Mouse (Mus musculus) lung, postnatal 36 days (tissue): Measurements from ENCODE around the gene 4930519P11Rik.
A peak's percentile ranks its signal among the peaks of the same experiment; 100 is the strongest.

Experiments
- DNase-seq: peaks from one replicate; pipeline ENCODE4 v3.0.0; 2022; ENCODE audit warnings: mixed read lengths

4930519P11Rik gene

DNA sequence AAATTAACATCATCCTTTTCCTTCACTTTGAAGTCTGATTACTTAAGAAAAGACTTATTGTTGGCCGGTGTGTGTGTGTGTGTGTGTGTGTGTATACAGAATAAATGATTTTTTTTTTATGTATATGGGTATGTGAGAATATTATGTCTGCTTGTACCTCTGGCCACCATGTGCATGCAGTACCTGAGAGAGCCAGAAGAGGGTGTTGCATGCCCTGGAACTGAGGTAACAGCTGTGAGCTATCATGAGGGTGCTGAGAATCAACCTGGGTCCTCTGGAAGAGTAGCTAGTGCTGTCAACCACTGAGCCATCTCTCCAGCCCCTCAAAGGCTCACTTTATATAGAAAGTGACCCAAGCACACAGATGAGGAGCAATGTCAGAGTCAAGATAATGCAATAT, 31.8 kb downstream of the 4930519P11Rik start:
- DNase-seq, result no peak

DNA sequence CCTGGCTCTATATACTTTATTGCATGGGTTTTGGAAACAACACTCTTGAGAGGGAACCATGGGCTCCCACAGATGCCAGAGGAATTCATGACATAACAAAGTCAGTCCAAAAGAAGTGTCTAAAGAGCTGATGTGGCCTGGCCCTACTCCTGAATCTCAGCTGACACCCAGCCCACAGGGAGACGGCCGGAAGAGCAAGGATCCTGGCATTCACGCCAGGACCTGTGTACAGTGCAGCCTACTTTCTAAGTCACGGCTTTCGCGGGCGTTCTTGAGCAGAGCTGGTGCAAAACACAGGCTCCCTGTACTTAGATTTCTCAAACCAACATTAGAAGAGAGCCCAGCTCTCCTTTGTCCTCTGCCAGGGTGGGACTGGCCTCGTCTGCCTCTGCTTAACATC, 32.7 kb downstream of the 4930519P11Rik start:
- DNase-seq, result peak; percentile 42

DNA sequence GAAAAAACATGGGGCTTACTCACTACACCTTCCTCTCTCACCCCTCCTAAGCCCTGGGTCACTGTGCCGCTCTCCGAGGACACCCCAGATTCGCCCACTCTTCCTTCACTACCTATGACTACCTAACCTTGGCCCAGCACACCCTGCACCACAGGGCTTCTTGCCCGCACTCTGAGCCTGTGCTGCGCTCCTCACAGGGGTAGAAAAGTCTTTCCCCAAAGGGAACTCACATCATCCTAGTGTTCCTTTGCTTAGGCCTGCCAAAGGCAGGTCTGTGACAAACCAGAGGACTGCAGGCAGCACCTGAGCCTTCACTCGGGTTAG, 35.5 kb downstream of the 4930519P11Rik start:
- DNase-seq, result no peak

DNA sequence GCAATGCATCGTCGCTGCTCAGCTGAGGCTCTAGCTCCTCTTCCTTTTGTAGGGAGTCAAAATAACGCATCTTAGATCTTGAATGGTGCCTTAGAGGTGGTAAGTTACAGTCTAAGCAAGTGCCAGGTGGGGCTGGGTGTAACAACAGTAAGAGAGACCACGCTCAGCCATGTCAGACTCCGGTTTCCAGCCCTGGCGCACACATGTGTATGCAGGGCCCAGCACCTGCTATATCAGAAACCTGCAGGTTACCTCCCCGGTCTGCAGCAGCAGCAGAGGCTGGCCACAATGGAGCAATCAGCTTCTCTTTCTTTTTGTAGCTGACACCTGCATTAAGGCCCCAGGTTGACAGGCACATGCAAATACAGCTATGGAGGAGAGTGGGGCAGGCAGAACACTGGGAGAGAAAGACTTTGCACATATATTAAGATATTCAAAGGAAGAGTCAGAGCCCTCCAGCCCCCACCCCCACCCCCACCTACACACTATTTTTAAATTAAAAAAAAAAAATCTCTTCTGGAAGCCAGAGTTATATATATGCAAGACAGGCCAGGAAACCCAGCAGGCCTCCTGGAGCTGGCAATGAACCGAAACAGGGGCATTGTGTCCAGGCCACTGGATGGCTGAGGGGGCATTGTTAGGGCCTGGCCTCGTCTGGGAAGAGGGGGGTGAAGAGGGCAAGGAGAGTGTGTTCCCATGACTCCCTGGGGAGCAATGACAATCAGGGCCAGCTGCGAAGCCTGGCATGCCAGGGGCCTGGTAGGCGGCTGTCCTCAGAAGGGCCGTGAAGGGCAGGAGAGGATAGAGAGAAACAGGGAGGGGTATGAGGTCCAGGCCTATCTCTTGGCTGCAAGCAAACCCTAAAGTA, 36.1 kb downstream of the 4930519P11Rik start:
- DNase-seq, result no peak

DNA sequence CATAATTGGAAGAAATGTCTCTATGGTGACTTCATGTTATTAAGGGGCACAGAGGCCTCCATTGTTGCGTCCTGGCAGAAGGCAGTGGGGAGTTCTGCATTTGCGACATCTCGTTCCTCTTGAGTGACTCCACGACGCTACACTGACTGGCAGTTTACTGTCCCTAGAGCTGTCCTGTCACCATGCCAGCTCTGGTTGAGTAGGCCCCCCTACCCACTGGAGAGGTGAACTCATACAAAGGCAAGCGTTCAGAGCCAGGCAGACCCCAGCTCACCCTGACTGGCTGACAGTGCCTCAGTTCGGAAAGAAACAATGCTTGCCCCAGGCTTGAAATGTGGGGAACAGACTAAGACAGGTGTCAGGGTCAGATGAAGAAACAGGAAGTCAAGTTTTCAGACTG, 39.0 kb downstream of the 4930519P11Rik start:
- no peak for DNase-seq

DNA sequence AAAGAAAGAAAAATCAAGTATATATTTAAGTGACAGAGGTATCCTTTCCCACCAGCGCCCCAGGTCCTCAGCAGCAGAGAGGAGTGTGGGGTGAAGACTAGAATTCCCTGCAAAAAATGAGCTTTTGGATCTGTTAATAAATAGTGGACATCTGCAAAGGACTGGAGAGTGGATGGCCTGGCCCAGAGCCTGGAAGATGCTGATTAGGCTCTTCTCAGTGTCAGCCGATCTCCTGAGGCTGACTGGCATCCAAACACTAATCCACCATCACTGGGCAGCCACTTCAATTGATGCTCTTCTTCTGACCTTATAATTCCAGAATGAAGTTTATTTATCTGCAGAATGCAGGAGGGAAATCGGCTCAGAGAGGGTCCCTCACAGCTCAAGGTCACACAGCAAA, 40.2 kb downstream of the 4930519P11Rik start:
- DNase-seq, result no peak

DNA sequence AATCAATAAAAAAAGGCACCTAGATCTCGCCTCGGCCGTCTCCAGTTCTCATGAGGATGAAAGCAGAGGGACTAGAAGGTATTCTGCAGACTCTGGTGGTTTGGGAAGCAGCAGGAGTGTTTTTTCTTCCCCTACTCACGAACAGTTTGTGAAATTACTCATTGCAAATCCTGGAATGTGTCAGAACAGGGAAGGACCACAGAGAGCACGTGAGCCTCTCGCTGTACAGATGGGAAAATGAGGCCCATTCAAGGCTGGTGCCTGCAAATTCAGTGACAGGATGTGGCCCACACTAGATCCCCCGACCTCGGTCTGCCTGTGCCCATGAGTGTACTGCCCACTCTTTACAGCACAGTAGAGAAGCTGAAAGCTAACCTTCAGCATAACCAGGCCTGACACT, 41.3 kb downstream of the 4930519P11Rik start:
- DNase-seq, result no peak

DNA sequence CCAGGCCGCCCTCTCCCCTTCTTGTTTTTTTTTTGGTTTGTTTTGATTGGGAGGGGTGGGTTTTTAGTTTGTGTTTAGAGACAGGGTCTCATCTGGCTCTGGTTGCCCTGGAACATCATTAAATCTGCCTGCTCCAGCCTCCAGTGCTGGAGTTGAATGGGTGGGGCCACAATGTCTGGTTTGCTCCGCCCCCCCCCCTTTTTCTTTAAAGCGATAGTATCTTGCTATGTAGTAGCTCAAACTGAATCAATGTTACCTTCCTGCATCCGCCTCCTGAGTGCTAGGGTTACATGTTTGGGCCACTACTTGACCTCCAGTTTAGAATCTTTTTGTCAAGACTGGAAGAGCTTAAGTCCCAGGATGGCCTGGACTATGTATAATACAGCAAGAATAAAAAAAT, 42.0 kb downstream of the 4930519P11Rik start:
- DNase-seq, result no peak

DNA sequence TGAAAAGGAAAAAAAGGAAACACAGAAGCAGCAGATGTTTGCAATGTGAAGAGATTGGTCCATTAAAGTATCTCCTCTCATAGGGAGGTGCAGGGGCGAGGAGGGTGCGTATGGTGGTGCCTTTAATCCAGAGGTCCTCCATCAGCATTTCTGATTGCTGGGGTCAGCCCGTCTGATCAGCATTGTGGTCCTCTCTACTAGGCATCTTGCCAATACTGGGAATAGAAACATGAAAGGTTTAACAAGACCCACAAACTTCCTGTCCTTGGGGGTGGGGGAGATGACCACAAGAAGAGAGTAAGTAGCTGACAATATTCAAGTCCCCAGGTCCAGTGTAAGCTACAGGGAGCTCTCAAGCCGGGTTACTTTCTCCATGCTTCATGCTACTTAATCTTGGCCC, 42.6 kb downstream of the 4930519P11Rik start:
- no peak for DNase-seq

DNA sequence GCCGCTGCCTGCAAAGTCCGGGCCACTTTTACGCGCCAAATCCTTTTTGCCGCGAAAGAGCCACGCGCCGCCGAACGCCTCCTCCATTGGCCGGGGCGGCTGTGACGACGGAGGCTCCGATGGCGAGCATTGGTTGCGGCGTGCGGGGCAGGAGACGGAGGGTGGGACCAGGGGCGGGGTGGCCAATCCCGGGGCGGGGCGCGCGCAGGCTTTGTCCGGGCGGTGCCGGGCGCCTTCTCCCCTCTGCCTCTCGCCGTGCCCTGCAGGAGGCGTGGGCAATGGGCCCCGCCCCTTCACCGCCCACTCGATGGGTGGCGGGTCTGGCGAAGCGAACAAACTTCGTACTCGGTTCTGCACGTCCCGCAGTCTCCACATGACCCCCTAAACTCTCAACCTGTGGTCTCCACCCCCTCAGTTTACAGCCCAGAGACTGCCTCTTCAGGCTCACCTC, 43.4 kb downstream of the 4930519P11Rik start, which contains the start of gene E2f1:
E2f1 (minus strand) TSS at position 57 of the 451 bp plus-strand sequence.
- peak; percentile 96 for DNase-seq

DNA sequence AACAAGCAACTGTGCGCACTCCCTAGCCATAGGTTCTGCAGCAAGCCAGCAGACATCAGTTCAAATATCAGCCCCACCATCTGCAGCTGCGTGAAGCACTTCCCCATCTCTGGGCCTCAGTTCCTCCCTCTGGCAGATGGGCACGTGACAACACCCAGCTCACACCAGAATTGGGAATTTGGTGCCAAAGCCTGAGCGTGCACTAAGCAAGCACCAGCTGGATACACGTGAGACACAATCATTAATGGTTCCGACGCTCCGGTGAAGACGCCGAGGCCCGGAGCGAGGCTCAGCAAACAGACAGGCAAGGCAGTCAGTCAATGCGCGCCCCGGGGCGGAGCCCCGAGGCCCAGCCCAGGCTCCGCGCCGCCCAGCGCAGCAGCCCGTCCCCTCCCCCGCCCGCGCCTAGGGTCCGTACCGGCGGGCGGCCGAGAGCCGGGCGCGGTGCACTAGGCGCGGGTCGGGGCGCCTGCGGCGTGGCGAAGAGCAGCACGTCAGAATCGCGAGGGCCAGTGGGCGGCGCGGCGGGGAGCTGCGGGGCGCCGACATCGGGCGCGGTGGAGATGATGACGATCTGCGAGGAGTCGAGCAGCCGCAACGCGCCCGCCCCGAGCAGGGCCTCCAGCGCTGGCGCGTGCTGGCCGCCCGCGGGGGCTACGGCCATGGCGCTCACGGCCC, 44.0 kb downstream of the 4930519P11Rik start:
- DNase-seq, result peak; percentile 64

DNA sequence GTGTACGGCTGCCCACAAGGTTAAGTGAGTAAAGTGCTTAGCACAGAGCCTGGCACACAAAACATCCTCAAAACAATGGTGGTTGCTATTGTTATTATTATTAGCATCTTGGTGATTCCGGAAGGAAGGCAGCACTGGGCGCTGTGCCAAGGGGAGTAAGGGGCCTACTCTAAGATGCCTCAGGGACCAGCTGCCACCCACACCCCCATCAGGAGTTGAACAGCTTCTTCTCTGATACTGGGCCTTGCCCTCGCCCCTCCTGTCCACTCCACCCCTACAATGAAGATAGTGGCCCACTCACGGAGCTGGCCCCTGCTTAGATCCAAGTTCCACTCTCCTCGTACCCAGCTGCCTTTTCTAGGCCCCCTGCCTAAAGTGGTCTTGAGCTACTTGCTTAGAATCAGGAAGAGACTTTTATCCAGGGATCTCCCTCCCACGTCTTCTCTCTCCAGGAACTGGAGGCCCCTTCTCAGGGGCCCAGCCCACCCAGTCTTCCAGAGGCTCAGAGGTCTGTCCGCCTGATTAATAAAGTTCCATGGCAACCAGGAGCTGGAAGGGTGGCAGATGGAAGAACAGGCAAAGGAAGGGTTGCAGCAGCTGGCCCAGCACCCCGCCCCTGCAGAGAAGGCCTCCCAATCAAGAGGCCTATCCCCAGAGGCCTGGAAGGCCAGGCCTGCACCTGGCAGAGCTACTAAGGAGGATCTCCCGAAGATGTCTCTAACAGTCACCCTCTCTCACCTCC, 44.7 kb downstream of the 4930519P11Rik start:
- no peak for DNase-seq

DNA sequence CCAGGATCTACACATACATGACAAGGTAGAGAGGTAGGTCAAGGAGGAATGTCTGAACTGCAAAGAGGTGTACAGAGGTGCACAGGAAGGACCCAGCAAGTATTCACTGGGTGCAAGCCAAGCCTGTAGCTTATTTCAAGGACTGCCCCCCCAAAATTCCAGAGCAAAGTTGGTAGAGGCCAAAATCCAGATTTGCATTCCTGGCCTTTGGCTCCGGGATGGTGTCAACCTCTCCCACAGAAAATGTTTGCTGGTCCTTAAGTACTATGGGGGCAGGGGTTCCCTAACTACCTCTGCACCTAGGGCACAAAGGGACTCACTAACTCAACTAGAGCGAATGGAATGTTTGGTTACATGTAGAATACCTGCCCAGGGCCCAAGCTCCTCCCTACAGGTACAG, 45.5 kb downstream of the 4930519P11Rik start:
- DNase-seq, result peak; percentile 62

DNA sequence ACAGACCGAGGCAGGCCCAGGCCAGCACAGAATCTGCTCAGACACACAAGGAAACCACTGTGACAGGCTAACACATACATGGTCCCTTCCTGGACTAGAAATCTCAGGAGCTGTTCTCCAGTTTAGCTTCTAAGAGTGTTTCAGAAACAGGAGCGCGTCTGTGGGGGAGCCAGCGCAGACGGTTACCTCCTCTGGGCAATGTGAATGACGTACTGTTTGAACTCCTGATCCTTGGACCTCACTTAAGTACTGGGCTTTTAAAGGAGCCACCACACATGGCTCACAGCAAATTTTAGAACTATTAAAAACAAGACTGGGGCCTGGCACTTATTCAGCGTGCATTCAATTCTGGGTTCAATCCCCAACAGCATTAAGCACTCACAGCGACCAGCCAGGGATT, 46.6 kb downstream of the 4930519P11Rik start:
- DNase-seq, result no peak

DNA sequence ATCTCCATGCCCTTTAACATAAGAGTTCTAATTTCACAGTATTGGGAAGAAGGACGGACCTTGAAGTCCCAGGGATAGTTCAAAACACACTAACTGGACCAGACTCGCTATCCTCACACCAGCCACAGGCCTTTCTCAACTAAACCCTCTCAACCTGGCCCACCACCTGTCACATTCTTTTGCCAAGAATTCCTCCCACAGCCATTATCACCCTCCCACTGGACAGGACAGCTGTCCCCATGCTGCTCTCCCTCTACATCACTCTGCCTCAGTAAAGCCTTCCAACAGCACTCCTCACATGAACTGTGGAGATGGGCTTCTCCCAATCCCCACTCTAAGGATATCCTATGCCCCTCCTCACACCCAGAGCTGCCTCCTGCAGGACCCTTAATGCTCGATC, 47.7 kb downstream of the 4930519P11Rik start:
- no peak for DNase-seq

DNA sequence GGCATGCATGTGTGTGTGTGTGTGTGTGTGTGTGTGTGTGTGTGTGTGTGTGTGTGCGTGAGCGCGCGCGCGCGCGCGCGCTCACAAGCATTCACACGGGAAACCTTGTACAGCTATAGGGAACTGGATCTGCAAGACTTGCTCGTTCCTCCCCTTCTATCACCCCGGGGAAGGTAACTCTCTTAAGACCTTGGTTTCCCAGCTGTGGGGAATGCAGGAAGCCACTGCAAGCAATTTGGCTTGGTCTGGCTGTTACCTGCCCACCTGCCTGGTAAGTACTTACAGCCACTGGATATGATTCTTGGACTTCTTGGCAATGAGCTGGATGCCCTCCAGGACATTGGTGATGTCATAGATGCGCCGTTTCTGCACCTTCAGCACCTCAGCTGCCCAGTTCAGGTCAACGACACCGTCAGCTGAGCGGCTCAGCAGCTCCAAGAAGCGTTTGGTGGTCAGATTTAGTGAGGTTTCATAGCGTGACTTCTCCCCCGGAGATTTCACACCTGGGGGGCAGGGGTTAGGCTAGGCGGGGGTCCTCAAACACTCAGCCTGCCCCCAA, 49.5 kb downstream of the 4930519P11Rik start:
- DNase-seq, result no peak
